In the genomic region with DNA sequence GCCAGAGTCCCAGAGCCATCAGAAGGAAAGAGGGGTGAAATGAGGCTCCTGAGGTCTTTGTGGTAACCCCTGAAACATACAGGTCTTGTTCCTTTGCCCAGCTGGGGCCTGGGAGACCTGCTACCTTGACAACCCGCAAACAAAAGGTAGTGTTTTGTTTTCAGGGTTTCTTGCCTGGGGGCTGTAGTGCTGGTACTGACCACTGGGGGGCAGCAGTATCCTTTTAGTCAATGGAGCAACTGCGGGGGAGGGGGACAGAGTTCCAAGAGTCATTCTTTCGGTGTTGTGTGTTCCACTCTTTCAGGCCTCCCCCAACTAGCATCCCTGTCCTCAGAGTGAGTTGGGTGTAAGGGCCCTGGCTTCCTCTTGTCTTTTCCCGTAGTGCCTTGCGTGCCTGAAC, we compare ENCODE assay signal across 1 mouse cellular context.
TF ChIP-seq lines count a peak whose summit lies in the region.

No protein-coding gene starts in this region.

TF ChIP-seq in C2C12, 6 proteins besides CTCF, POLR2A, EP300 and RAD21:
- TF ChIP-seq MAX (IDR thresholded peaks at IDR 0.05) (no peak), CEBPB (IDR thresholded peaks at IDR 0.05; ENCODE audit: low read depth) (no peak), USF1 (IDR thresholded peaks at IDR 0.05; ENCODE audit: low read depth) (no peak), FOSL1 (IDR thresholded peaks at IDR 0.05; ENCODE audit: insufficient read depth, low read length, poor library complexity, severe bottlenecking) (no peak), MYOG (IDR thresholded peaks at IDR 0.05; ENCODE audit: control insufficient read depth, extremely low read depth, insufficient read length) (no peak), MYOD1 (IDR thresholded peaks at IDR 0.05; ENCODE audit: control insufficient read depth, insufficient read length, low read depth) (no peak)
